Mouse (Mus musculus) forebrain, postnatal 0 days (tissue): ENCODE measurements at regions not wholly inside any gene's neighbourhood (a gene's known extent, or its start where the extent isn't known, plus 50 kb on each side); places are given as distances from the start of the nearest gene placed in this dataset.
"Not testable (repeated sequence)": the region's sequence is repeated elsewhere in the genome, so short reads cannot be mapped to it uniquely, and the experiment has no call there.

Source experiments
- ATAC-seq: fragments of 200-750 bp; cut with Nextera tagmentation; 2 replicates; pipeline ENCODE4 v1.8.0; 2017; ENCODE audit warnings: mild to moderate bottlenecking, moderate library complexity
- DNase-seq: peaks from one replicate; pipeline ENCODE4 v3.0.0-alpha.2; 2015
- H3K27ac ChIP-seq: fragments of 300-500 bp; sonication (generic); 2 replicates; pipeline ENCODE4 v1.5.1; 2014; ENCODE audit warnings: low read depth, mild to moderate bottlenecking, antibody characterized with exemption, low read length, moderate library complexity, mixed read lengths
- H3K27me3 ChIP-seq: fragments of 300-500 bp; sonication (generic); 2 replicates; pipeline ENCODE4 v1.6.1; 2014; ENCODE audit warnings: mild to moderate bottlenecking, low read length, mixed read lengths; ENCODE audit not compliant: insufficient read depth
- H3K36me3 ChIP-seq: fragments of 300-500 bp; sonication (generic); 2 replicates; pipeline ENCODE4 v1.6.1; 2014; ENCODE audit warnings: mild to moderate bottlenecking, moderate library complexity; ENCODE audit not compliant: insufficient read depth
- H3K4me1 ChIP-seq: fragments of 300-500 bp; sonication (generic); 2 replicates; pipeline ENCODE4 v1.6.1; 2014; ENCODE audit warnings: antibody characterized with exemption; ENCODE audit not compliant: insufficient read depth
- H3K4me2 ChIP-seq: fragments of 300-500 bp; sonication (generic); 2 replicates; pipeline ENCODE4 v1.6.1; 2014; ENCODE audit warnings: low read depth, mild to moderate bottlenecking, moderate library complexity
- H3K4me3 ChIP-seq: fragments of 300-500 bp; sonication (generic); 2 replicates; pipeline ENCODE4 v1.5.1; 2014; ENCODE audit warnings: low read depth, low read length, mixed read lengths
- H3K9ac ChIP-seq: fragments of 300-500 bp; sonication (generic); 2 replicates; pipeline ENCODE4 v1.6.1; 2014; ENCODE audit warnings: mild to moderate bottlenecking
- H3K9me3 ChIP-seq: fragments of 300-500 bp; sonication (generic); 2 replicates; pipeline ENCODE4 v1.6.1; 2016; ENCODE audit warnings: low read length
- CTCF ChIP-seq: sonication (generic); IDR thresholded peaks from 2 replicates; pipeline ENCODE4 v1.5.1; 2016; ENCODE audit warnings: antibody characterized with exemption, control low read depth, low read depth
- WGBS: fragments of 180-500 bp; shearing (Covaris S2); extraction: QIAGEN DNeasy Blood & Tissue Kit; methylation state at CpG from one replicate; pipeline ENCODE4 v1.1.7; 2014; 5-methylcytosine and 5-hydroxymethylcytosine counted together

DNA sequence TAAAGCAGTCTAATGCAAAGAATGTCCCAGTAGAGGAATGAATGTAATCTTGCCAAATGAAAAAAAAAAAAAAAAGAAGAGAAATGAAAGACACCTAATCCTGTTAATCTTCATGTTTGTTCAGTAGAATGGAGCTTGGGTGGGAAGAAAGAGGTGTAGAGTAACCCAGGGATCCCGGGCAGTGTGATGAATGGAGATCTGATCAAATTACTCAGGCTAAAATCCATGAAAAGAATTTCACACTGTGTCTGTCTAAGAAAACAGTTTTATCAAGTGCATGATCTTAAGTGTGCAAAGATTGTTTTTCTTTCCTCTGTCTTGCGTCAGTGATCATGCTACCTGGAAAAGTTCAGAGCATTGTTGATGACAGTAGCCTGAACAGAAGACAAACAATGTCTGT lies 333.9 kb upstream of the Slc10a2 start:
- Histone ChIP-seq H3K4me1 (no peaks in the 10 kb centered on the region), H3K4me3 (no peak overlapping the region), H3K27me3 (no peaks in the 10 kb centered on the region), H3K27ac (no peak overlapping the region), H3K36me3 (no peaks in the 10 kb centered on the region), H3K9ac (no peak overlapping the region), H3K4me2 (no peak overlapping the region), H3K9me3 (no peaks in the 10 kb centered on the region)
- whole genome bisulfite sequencing, result 30% methylated on average over 2 of the region's 2 CpGs
- TF ChIP-seq CTCF, result no peak
- ATAC-seq (no peak), DNase-seq (no peak)

DNA sequence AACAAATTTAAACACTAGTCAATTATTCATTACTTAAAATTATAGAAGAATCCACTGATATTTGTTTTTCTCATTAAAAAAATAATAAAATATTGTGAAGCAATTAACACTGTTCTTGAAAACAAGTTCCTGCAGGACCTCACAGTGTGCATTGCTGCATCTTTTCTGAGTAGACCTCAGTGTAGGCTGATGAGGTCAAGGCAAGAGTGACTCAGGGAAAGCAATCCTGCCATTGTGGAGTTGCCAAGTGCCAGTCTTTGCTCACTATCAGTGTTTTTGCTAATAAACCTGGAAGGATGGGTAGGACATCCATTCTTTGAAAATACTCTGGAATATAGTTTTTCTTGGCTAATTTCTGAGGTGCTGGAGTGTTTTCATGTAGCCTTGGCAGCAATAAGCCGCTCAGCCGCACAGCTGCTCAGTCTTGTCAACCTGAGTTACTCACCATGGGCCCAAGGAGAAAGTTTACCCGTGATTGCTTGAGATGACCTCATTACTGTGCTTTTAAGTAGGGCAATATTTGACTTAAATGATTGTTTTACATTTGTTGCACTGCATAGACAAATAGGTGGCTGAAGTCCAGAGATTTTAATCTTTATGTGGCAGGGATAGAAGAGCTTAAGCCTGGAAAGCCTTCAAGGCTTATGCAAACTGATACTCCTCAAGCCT lies 323.3 kb upstream of the Slc10a2 start:
- Histone ChIP-seq H3K9ac (no peak overlapping the region), H3K4me1 (no peaks in the 10 kb centered on the region), H3K9me3 (no peaks in the 10 kb centered on the region), H3K4me3 (no peak overlapping the region), H3K4me2 (no peak overlapping the region), H3K27me3 (no peaks in the 10 kb centered on the region), H3K27ac (no peak overlapping the region), H3K36me3 (no peaks in the 10 kb centered on the region)
- WGBS, result 67% methylated on average over 3 of the region's 3 CpGs
- ATAC-seq (no peak), DNase-seq (no peak)
- TF ChIP-seq CTCF, result no peak

DNA sequence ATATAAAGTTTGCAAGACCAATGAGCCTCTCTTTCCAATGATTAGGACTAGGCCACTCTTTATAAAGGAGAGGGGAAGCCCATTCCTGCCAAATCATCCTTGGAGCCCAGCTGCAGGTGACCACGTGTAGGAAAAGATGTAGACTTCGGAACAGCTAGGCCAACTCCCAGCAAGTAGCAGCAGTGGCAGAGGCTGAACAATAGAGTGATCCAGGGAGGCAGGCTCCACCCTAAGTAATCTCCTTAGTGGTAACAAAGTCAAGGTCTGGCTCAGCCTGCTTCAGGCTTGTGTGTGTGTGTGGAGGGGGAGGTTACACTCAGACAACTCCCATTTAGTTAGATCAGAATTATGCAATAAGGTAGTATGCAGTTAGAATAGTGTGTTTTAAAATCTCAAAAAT lies 311.7 kb upstream of the Slc10a2 start:
- ATAC-seq, H3K36me3 ChIP-seq, H3K27ac ChIP-seq, H3K9ac ChIP-seq, H3K4me3 ChIP-seq, DNase-seq, H3K9me3 ChIP-seq, H3K4me1 ChIP-seq, H3K4me2 ChIP-seq, H3K27me3 ChIP-seq: not testable (repeated sequence)
- WGBS, result 14% methylated on average over 2 of the region's 2 CpGs

DNA sequence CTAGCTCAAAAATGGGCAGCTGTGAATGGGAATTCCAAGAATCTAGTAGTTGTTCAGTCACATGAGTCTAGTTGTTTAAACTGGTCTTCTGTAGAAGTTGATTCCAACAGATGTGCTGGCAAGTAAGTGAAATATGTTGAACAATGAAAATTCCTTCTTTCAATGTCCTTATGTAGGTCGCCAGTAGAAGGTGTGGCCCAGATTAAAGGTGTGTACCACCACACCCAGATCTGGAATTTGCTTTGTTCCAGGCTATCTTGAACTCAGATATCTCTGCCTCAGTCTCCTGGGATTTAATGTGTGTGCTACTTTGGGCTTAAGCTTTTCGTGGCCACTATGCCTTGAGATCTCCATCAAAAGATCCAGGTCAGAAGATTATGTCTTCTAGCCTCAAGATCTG lies 279.7 kb upstream of the Slc10a2 start:
- H3K27me3 ChIP-seq, result no peaks in the 10 kb centered on the region
- H3K27ac ChIP-seq, result no peak overlapping the region
- H3K36me3 ChIP-seq, result no peaks in the 10 kb centered on the region
- 88% methylated on average over 2 of the region's 2 CpGs for WGBS
- DNase-seq (no peak), ATAC-seq (no peak)
- no peak for TF ChIP-seq CTCF
- no peaks in the 10 kb centered on the region for H3K4me1 ChIP-seq
- no peaks in the 10 kb centered on the region for H3K9me3 ChIP-seq
- H3K4me3 ChIP-seq, result no peak overlapping the region
- no peak overlapping the region for H3K9ac ChIP-seq
- H3K4me2 ChIP-seq, result no peak overlapping the region

DNA sequence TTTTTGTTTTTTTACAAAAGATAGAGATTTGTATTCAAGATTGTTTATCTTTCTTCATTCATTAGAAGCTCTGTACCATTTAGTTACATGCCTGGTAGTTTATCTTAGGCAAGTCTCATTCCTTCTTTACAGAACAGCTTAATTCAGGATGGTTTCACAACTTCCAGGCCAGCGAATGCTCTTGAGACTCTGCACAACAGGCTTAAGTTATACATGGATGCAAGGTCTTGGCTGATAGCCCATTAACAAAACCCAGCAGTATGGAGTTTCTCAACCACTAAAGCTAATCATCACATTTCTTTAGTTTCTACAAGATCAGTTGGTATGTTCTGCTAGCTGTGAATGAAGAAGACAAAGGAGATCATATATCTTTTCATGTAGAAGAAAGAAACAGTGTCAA lies 272.9 kb upstream of the Slc10a2 start:
- Histone ChIP-seq H3K4me3 (no peak overlapping the region), H3K27ac (no peak overlapping the region), H3K9ac (no peak overlapping the region), H3K36me3 (no peaks in the 10 kb centered on the region), H3K27me3 (no peaks in the 10 kb centered on the region), H3K9me3 (no peaks in the 10 kb centered on the region), H3K4me1 (no peaks in the 10 kb centered on the region), H3K4me2 (no peak overlapping the region)
- 85% methylated on average over 1 of the region's 1 CpGs for WGBS
- ATAC-seq (no peak), DNase-seq (no peak)
- no peak for TF ChIP-seq CTCF

DNA sequence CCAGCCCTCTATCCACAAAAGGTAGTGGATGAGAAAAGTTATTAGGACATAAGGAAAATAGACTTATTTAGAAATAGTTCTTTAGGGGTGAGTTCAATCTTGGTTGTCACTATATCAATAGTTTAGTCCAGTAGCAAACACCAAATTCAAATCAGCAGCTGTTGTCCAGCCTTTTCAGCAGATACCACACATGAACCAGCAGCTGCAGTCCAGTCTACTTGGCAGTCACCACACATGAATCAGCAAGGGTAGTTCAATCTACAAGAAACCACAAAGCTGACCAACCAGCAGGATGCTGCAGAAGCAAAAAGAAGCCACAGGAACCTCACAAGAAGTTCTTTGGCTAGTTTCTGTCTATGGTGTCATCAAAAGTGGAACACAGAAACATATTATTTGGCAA lies 234.8 kb upstream of the Slc10a2 start:
- DNase-seq, result no peak

DNA sequence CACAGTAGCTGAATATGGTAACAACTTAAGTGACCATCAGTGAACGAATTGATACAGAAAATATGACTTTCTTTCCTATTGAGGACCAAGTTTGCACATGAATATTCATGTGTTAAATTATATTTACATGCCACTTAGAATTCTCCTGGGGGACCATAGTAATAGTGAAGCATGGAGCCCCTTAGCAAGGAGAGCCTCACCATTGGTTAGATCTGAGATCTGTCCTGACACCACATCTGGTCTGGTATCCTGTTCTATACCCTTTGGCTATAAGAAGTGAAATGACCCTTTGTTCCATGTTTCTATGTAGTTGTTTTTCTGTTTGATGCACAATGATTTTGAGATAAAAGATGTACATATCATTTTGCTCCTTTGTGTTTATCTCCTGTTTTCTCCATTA lies 209.4 kb upstream of the Slc10a2 start:
- no peaks in the 10 kb centered on the region for H3K36me3 ChIP-seq
- no peaks in the 10 kb centered on the region for H3K27me3 ChIP-seq
- no peak for TF ChIP-seq CTCF
- H3K4me1 ChIP-seq, result no peaks in the 10 kb centered on the region
- DNase-seq, result no peak
- 76% methylated on average over 1 of the region's 1 CpGs for WGBS
- H3K4me2 ChIP-seq, result no peak overlapping the region
- H3K9me3 ChIP-seq, result no peaks in the 10 kb centered on the region
- H3K9ac ChIP-seq, result no peak overlapping the region
- no peak overlapping the region for H3K27ac ChIP-seq
- no peak overlapping the region for H3K4me3 ChIP-seq
- ATAC-seq, result no peak

More for the DNA sequence above, 234.8 kb upstream of the Slc10a2 start:
- TF ChIP-seq CTCF, result no peak
- Histone ChIP-seq H3K27me3 (no peaks in the 10 kb centered on the region), H3K27ac (no peak overlapping the region), H3K9ac (no peak overlapping the region), H3K4me2 (no peak overlapping the region), H3K4me3 (no peak overlapping the region), H3K36me3 (no peaks in the 10 kb centered on the region), H3K9me3 (no peaks in the 10 kb centered on the region), H3K4me1 (no peaks in the 10 kb centered on the region)
- no peak for ATAC-seq

DNA sequence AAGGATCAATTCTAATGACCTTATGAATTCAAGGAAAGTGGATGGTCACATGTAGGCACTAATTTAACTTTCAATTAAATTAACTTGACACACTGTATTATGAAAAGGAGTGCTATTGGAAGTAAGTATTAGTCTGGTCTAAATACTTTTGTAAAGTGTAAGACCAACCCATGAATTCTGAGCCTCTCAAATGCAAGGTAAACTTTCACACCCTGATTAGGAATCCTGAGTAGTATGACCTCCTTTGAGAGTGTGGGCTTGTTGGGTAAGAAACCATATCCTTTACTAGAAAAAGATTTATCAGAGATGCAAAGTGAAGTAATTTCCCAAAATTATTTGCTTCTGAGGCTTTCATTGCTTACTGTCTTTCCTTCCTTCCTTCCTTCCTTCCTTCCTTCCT lies 194.8 kb upstream of the Slc10a2 start:
- Histone ChIP-seq H3K4me1 (no peaks in the 10 kb centered on the region), H3K9ac (no peak overlapping the region), H3K4me2 (no peak overlapping the region), H3K27ac (no peak overlapping the region), H3K4me3 (no peak overlapping the region), H3K36me3 (no peaks in the 10 kb centered on the region), H3K9me3 (no peaks in the 10 kb centered on the region), H3K27me3 (no peaks in the 10 kb centered on the region)
- no peak for DNase-seq
- ATAC-seq, result no peak
- no peak for TF ChIP-seq CTCF
